ENCODE assay signal across 8 mouse cellular contexts in genomic region chr10:80156002-80156751, GRCm38 (mm10). TPM values are rescaled to one million over a fixed set of nuclear protein-coding genes. Genes with fewer than 3 reads are reported as not detected.
DNase-seq lines count a peak whose midpoint lies in the region; ATAC-seq and TF ChIP-seq lines count a peak whose summit lies in the region.

No protein-coding gene starts in this region.

- DNase-seq in left cerebral cortex, adult 2 months (ENCODE audit: extremely low spot score in 1 of 2, low spot score in 2 of 2) = no peak
- DNase-seq in left cerebral cortex, postnatal 14 days (ENCODE audit: low spot score in 2 of 2) = no peak
- no peak for DNase-seq in embryonic facial prominence, embryonic 10.5 days (ENCODE audit: low spot score)
- DNase-seq in hindbrain, embryonic 14.5 days (ENCODE audit: low spot score) = no peak
- DNase-seq in urinary bladder, postnatal 25 days (ENCODE audit: low spot score) = no peak
- DNase-seq in lung, adult 2 months = no peak
- DNase-seq in retina, postnatal 1 day = no peak

- peaks cover 42% of the 10 kb centered on the region for H3K79me2 ChIP-seq in myocyte (ENCODE audit: control insufficient read depth, insufficient read depth)

- intact Hi-C loops in left cerebral cortex, adult 2 months (cut with DNase I) = no loop called here
- intact Hi-C loops in left cerebral cortex, postnatal 14 days (cut with DNase I) = no loop called here

- no peak for TF ChIP-seq CTCF in left cerebral cortex, adult 2 months (IDR thresholded peaks at IDR 0.05)
- no peak for TF ChIP-seq CTCF in lung, adult 2 months (IDR thresholded peaks at IDR 0.05; ENCODE audit: insufficient read depth, low read length)

- H3K4me3 ChIP-seq in left cerebral cortex, adult 2 months = no peak overlapping the region; the same call in 1 of the 2 replicates
- peak overlapping the region; percentile 99 for H3K4me3 ChIP-seq in embryonic facial prominence, embryonic 10.5 days
- no peak overlapping the region for H3K4me3 ChIP-seq in hindbrain, embryonic 14.5 days (replicated peaks; ENCODE audit: low read length)
- H3K4me3 ChIP-seq in myocyte = no peak overlapping the region
- no peak overlapping the region for H3K4me3 ChIP-seq in lung, adult 2 months (replicated peaks; ENCODE audit: extremely low read depth, low read depth, low read length)

- peak overlapping the region; percentile 97 for H3K27ac ChIP-seq in left cerebral cortex, adult 2 months
- H3K27ac ChIP-seq in embryonic facial prominence, embryonic 10.5 days (replicated peaks) = peak overlapping the region; percentile 57
- H3K27ac ChIP-seq in hindbrain, embryonic 14.5 days = 0 out of 2 replicates have a peak overlapping the region, but pooled peaks have one; percentile 28

- TF ChIP-seq POLR2A in myocyte (IDR thresholded peaks at IDR 0.05; ENCODE audit: insufficient read length, low read depth) = peak; percentile 36
- no peak for TF ChIP-seq POLR2A in lung, adult 2 months (IDR thresholded peaks at IDR 0.05; ENCODE audit: borderline replicate concordance, extremely low read depth, low read depth, low read length)

- H3ac ChIP-seq in myocyte (ENCODE audit: control insufficient read depth, insufficient read length) = no peak overlapping the region

- ATAC-seq in hindbrain, embryonic 14.5 days (ENCODE audit: low FRiP score) = no peak

- H3K27me3 ChIP-seq in embryonic facial prominence, embryonic 10.5 days (replicated peaks; ENCODE audit: low read depth, poor library complexity, severe bottlenecking) = no peaks in the 10 kb centered on the region
- H3K27me3 ChIP-seq in hindbrain, embryonic 14.5 days (ENCODE audit: control insufficient read depth, insufficient read depth, low read length) = no peaks in the 10 kb centered on the region
- H3K27me3 ChIP-seq in myocyte (ENCODE audit: control insufficient read depth, insufficient read depth, insufficient read length) = no peaks in the 10 kb centered on the region

- 86% methylated on average over 29 of the region's 29 CpGs for WGBS in embryonic facial prominence, embryonic 10.5 days
- 82% methylated on average over 29 of the region's 29 CpGs for WGBS in hindbrain, embryonic 14.5 days
- WGBS in lung, adult 2 months = 55% methylated on average over 29 of the region's 29 CpGs

- H3K36me3 ChIP-seq in embryonic facial prominence, embryonic 10.5 days (replicated peaks) = peaks cover 75% of the 10 kb centered on the region
- H3K36me3 ChIP-seq in hindbrain, embryonic 14.5 days (replicated peaks; ENCODE audit: control insufficient read depth, insufficient read depth) = peaks cover 73% of the 10 kb centered on the region
- peaks cover 46% of the 10 kb centered on the region for H3K36me3 ChIP-seq in myocyte (ENCODE audit: control insufficient read depth, insufficient read depth)

- H3K9ac ChIP-seq in hindbrain, embryonic 14.5 days = no peak overlapping the region

- no peak overlapping the region for H3K4me2 ChIP-seq in hindbrain, embryonic 14.5 days (replicated peaks)
- H3K4me2 ChIP-seq in myocyte (ENCODE audit: low read depth) = peak overlapping the region; percentile 15

- peaks cover 99% of the 10 kb centered on the region for H3K4me1 ChIP-seq in embryonic facial prominence, embryonic 10.5 days
- H3K4me1 ChIP-seq in hindbrain, embryonic 14.5 days (replicated peaks; ENCODE audit: control insufficient read depth, insufficient read depth, low read length) = peaks cover 46% of the 10 kb centered on the region
- peaks cover 47% of the 10 kb centered on the region for H3K4me1 ChIP-seq in lung, adult 2 months (ENCODE audit: control insufficient read depth, insufficient read depth, low read length)

- no peaks in the 10 kb centered on the region for H3K9me3 ChIP-seq in embryonic facial prominence, embryonic 10.5 days
- no peaks in the 10 kb centered on the region for H3K9me3 ChIP-seq in hindbrain, embryonic 14.5 days (ENCODE audit: control insufficient read depth, low read length)

TF ChIP-seq in myocyte, 11 proteins besides CTCF, POLR2A, EP300 and RAD21:
- peak; percentile 62; the same call in 1 of the 2 replicates for TF ChIP-seq CEBPB (IDR thresholded peaks at IDR 0.05; ENCODE audit: insufficient read depth, poor library complexity, severe bottlenecking)
- no peak for TF ChIP-seq MYOG (IDR thresholded peaks at IDR 0.05; ENCODE audit: control insufficient read depth in 1 of 3, insufficient read depth in 1 of 3, insufficient read length in 2 of 3, low read depth in 2 of 3)
- no peak for TF ChIP-seq REST (IDR thresholded peaks at IDR 0.05; ENCODE audit: insufficient read depth, insufficient read length)
- no peak for TF ChIP-seq TCF3 (IDR thresholded peaks at IDR 0.05; ENCODE audit: insufficient read length, low read depth)
- TF ChIP-seq USF1 (IDR thresholded peaks at IDR 0.05; ENCODE audit: low read depth) = no peak
- TF ChIP-seq SRF (IDR thresholded peaks at IDR 0.05; ENCODE audit: control insufficient read depth, insufficient read length, low read depth) = no peak
- no peak for TF ChIP-seq TCF12 (IDR thresholded peaks at IDR 0.05; ENCODE audit: insufficient read depth, poor library complexity, severe bottlenecking)
- no peak for TF ChIP-seq MAX (IDR thresholded peaks at IDR 0.05; ENCODE audit: low read depth)
- TF ChIP-seq E2F4 (IDR thresholded peaks at IDR 0.05; ENCODE audit: insufficient read depth) = no peak
- no peak for TF ChIP-seq MYOD1 (IDR thresholded peaks at IDR 0.05; ENCODE audit: control insufficient read depth in 1 of 3, insufficient read length in 2 of 3, low read depth in 2 of 3)
- TF ChIP-seq POLR2AphosphoS2 (IDR thresholded peaks at IDR 0.05; ENCODE audit: insufficient read length, low read depth) = peak; percentile 51

RNA-seq across cellular contexts. Expression of gene Midn, which starts 8.1 kb away (rescaled TPM):
- 100 to 1,000 TPM in 1 of 2 experiments, 10 to 100 TPM in 1; 80.7 to 127 TPM for total RNA-seq in left cerebral cortex, adult 2 months (2021)
- 10 to 100 TPM; 94.0 to 96.3 TPM for total RNA-seq in left cerebral cortex, postnatal 14 days (2021)
- 22.2 TPM in 2 replicates for polyA plus RNA-seq in embryonic facial prominence, embryonic 10.5 days (2016; fragmentation: Nextera tagmentation; extraction: Ambion mirVana)
- polyA plus RNA-seq in hindbrain, embryonic 14.5 days (2014; fragmentation: Nextera tagmentation; extraction: Ambion mirVana) = 44.1 and 54.4 TPM in 2 replicates
- polyA plus RNA-seq in myocyte (2012; fragmentation: generic; extraction: Trizol) = 131 TPM
- polyA plus RNA-seq in lung, adult 2 months (2012; rRNA removed) = 110 and 150 TPM in 2 replicates

RNA-seq across cellular contexts. Expression of gene Cirbp, which starts 9.6 kb away (rescaled TPM):
- 10 to 100 TPM; 75.8 to 93.0 TPM for total RNA-seq in left cerebral cortex, adult 2 months (2021)
- 100 to 1,000 TPM in 1 of 2 experiments, 10 to 100 TPM in 1; 95.6 to 111 TPM for total RNA-seq in left cerebral cortex, postnatal 14 days (2021)
- 93.2 and 110 TPM in 2 replicates for polyA plus RNA-seq in embryonic facial prominence, embryonic 10.5 days (2016; fragmentation: Nextera tagmentation; extraction: Ambion mirVana)
- 203 and 252 TPM in 2 replicates for polyA plus RNA-seq in hindbrain, embryonic 14.5 days (2014; fragmentation: Nextera tagmentation; extraction: Ambion mirVana)
- polyA plus RNA-seq in myocyte (2012; fragmentation: generic; extraction: Trizol) = 54.2 TPM
- 162 and 200 TPM in 2 replicates for polyA plus RNA-seq in lung, adult 2 months (2012; rRNA removed)

RNA-seq across cellular contexts. Expression of gene Cbarp, which starts 15.5 kb away (rescaled TPM):
- 100 to 1,000 TPM; 431 to 456 TPM for total RNA-seq in left cerebral cortex, adult 2 months (2021)
- 100 to 1,000 TPM; 437 to 473 TPM for total RNA-seq in left cerebral cortex, postnatal 14 days (2021)
- polyA plus RNA-seq in embryonic facial prominence, embryonic 10.5 days (2016; fragmentation: Nextera tagmentation; extraction: Ambion mirVana) = 4.9 and 8.5 TPM in 2 replicates
- polyA plus RNA-seq in hindbrain, embryonic 14.5 days (2014; fragmentation: Nextera tagmentation; extraction: Ambion mirVana) = 93.4 and 96.4 TPM in 2 replicates
- 10.0 TPM for polyA plus RNA-seq in myocyte (2012; fragmentation: generic; extraction: Trizol)
- 29.9 and 31.5 TPM in 2 replicates for polyA plus RNA-seq in lung, adult 2 months (2012; rRNA removed)

RNA-seq across cellular contexts. Expression of gene 1600002K03Rik, which starts 16.6 kb away (rescaled TPM):
- total RNA-seq in left cerebral cortex, adult 2 months (2021) = 1 to 10 TPM; 6.0 to 8.1 TPM
- 1 to 10 TPM; 5.7 to 6.2 TPM for total RNA-seq in left cerebral cortex, postnatal 14 days (2021)
- 10.8 and 12.0 TPM in 2 replicates for polyA plus RNA-seq in embryonic facial prominence, embryonic 10.5 days (2016; fragmentation: Nextera tagmentation; extraction: Ambion mirVana)
- 7.0 and 7.7 TPM in 2 replicates for polyA plus RNA-seq in hindbrain, embryonic 14.5 days (2014; fragmentation: Nextera tagmentation; extraction: Ambion mirVana)
- 23.5 TPM for polyA plus RNA-seq in myocyte (2012; fragmentation: generic; extraction: Trizol)
- 11.2 and 14.0 TPM in 2 replicates for polyA plus RNA-seq in lung, adult 2 months (2012; rRNA removed)

RNA-seq across cellular contexts. Expression of gene Atp5d, which starts 17.7 kb away (rescaled TPM):
- total RNA-seq in left cerebral cortex, adult 2 months (2021) = 100 to 1,000 TPM; 356 to 366 TPM
- 100 to 1,000 TPM; 403 to 424 TPM for total RNA-seq in left cerebral cortex, postnatal 14 days (2021)
- 491 and 493 TPM in 2 replicates for polyA plus RNA-seq in embryonic facial prominence, embryonic 10.5 days (2016; fragmentation: Nextera tagmentation; extraction: Ambion mirVana)
- 469 and 505 TPM in 2 replicates for polyA plus RNA-seq in hindbrain, embryonic 14.5 days (2014; fragmentation: Nextera tagmentation; extraction: Ambion mirVana)
- 1,163 TPM for polyA plus RNA-seq in myocyte (2012; fragmentation: generic; extraction: Trizol)
- polyA plus RNA-seq in lung, adult 2 months (2012; rRNA removed) = 709 and 1,054 TPM in 2 replicates

Comparison
In these comparisons a context has a peak if more than half of its experiments do, and no peak if none do; other contexts are left out.
1. H3K27ac ChIP-seq: peak in every context shown above with its lines; median percentile 97 in left cerebral cortex, adult 2 months; 57 in embryonic facial prominence, embryonic 10.5 days; 28 in hindbrain, embryonic 14.5 days.